ENCODE assay signal across 15 mouse cellular contexts in the genomic region with DNA sequence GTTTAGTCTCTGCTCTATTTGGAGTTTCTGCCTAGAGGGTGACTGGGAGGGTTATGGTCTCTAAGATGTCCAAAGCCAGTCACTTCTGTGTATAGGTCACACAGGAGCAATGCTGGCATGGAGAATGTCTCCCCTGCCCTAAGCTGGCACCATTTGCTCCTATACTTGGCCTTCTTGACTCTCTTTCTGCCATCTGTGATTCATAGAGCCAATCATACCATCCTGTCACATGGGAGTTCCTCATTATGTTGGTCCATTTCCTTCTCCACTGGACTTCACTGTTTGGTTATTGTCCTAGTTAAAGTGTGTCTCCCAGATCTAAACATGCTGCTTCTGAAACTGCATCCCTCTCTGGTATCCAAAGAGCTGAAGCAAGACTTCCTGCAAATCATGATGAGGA.
DNase-seq lines count a peak whose midpoint lies in the region; TF ChIP-seq lines count a peak whose summit lies in the region.
"Had no signal": no experiment of that assay in that cellular context is flagged by ENCODE, and none has a peak within 500 bp of the region (broad histone marks: within the 10 kb centered on the region; RNA-seq: fewer than 3 reads in every experiment).

No protein-coding gene starts in this region.

- H3K4me1 ChIP-seq in cerebellum, adult 2 months (ENCODE audit: control insufficient read depth, insufficient read depth, low read length), result peaks cover 31% of the 10 kb centered on the region
- H3K4me1 ChIP-seq in kidney, adult 2 months (ENCODE audit: control insufficient read depth, insufficient read depth, low read length), result no peaks in the 10 kb centered on the region
- H3K4me1 ChIP-seq: forebrain, embryonic 10.5 days; forebrain, embryonic 13.5 days had no signal

- no peak for TF ChIP-seq POLR2A in cerebellum, adult 2 months (IDR thresholded peaks at IDR 0.05; ENCODE audit: borderline replicate concordance, insufficient read depth, low read length)
- no peak for TF ChIP-seq POLR2A in kidney, adult 2 months (IDR thresholded peaks at IDR 0.05; ENCODE audit: low read depth, low read length)

- H3K36me3 ChIP-seq in kidney, adult 2 months (ENCODE audit: control insufficient read depth, insufficient read depth, low read length), result no peaks in the 10 kb centered on the region
- H3K36me3 ChIP-seq: forebrain, embryonic 10.5 days; heart, embryonic 13.5 days had no signal

- no peaks in the 10 kb centered on the region for H3K27me3 ChIP-seq in cerebellum, adult 2 months (ENCODE audit: control insufficient read depth, insufficient read depth, low read length)
- H3K27me3 ChIP-seq in kidney, adult 2 months (replicated peaks; ENCODE audit: control insufficient read depth, insufficient read depth, low read length), result no peaks in the 10 kb centered on the region
- H3K27me3 ChIP-seq: forebrain, embryonic 13.5 days; heart, embryonic 13.5 days had no signal

- H3K4me3 ChIP-seq in cerebellum, adult 2 months (replicated peaks; ENCODE audit: insufficient read depth, low read depth, low read length), result no peak overlapping the region
- no peak overlapping the region for H3K4me3 ChIP-seq in kidney, adult 2 months (ENCODE audit: insufficient read depth, low read depth, low read length)
- H3K4me3 ChIP-seq: forebrain, embryonic 10.5 days; forebrain, embryonic 13.5 days; heart, embryonic 13.5 days had no signal

- peak overlapping the region; percentile 97 for H3K27ac ChIP-seq in cerebellum, adult 2 months (ENCODE audit: insufficient read depth, low read length)
- H3K27ac ChIP-seq in kidney, adult 2 months (ENCODE audit: insufficient read depth, low read depth, low read length), result peak overlapping the region; percentile 70
- H3K27ac ChIP-seq: forebrain, embryonic 10.5 days; forebrain, embryonic 13.5 days; heart, embryonic 13.5 days; hindbrain, embryonic 14.5 days; hindbrain, postnatal 0 days had no signal

- TF ChIP-seq CTCF in cerebellum, adult 2 months (IDR thresholded peaks at IDR 0.05; ENCODE audit: borderline replicate concordance, insufficient read depth, low read depth, low read length), result no peak
- TF ChIP-seq CTCF in kidney, adult 2 months (conservative IDR thresholded peaks at IDR 0.05; ENCODE audit: insufficient read depth, insufficient read length, low read depth, low read length), result no peak

- DNase-seq in cerebellum, adult 2 months, result peak; percentile 43 to 70
- DNase-seq in cerebellum, postnatal 36 days, result no peak
- no peak for DNase-seq in kidney, adult 2 months
- DNase-seq in kidney, adult 18-20 months, result no peak
- DNase-seq in brain, adult 2 months (ENCODE audit: low read depth, low spot score), result peak; percentile 82
- DNase-seq in cerebellum, adult 9-11 months, result peak; percentile 72
- no peak for DNase-seq in retina, postnatal 1 day
- DNase-seq: gastrocnemius, postnatal 36 days; heart, postnatal 14 days; heart, postnatal 4 days had no signal

Comparison
In these comparisons a context has a peak if more than half of its experiments do, and no peak if none do; other contexts are left out.
1. DNase-seq: peak in cerebellum, adult 2 months (2 of 2), brain, adult 2 months (single experiment) and cerebellum, adult 9-11 months (single experiment); none in cerebellum, postnatal 36 days (0 of 2), kidney, adult 2 months (single experiment), kidney, adult 18-20 months (single experiment) and retina, postnatal 1 day (single experiment).